Mouse (Mus musculus) monocyte, adult 2 months (primary cell): ENCODE results near the gene Prp2.
"Not testable (repeated sequence)": the region's sequence is repeated elsewhere in the genome, so short reads cannot be mapped to it uniquely, and the experiment has no call there.

ENCODE experiments used
- DNase-seq, 2 experiments: peaks; one replicate each; pipeline ENCODE4 v3.0.0; 2022; ENCODE audit warnings: low spot score in 2 of 2, low read depth in 1 of 2

Prp2 gene

DNA sequence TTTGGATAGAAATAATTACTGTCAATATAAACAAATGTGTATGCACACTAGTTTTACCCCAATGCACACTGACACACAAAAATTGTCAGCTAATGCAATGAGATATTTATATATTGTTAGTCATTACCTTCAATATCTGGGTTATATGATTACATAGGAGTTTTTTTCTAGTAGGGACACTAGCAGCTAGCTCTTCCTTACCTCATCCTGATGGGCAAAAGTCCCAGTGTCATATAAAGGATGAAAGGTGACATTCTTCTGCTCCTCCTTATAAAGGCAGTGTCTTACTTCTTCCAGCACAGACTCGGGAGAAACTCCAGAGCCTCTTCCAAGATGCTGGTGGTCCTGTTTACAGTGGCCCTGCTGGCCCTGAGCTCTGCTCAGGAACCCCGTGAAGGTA, at the start of gene Prp2:
TSS of gene Prp2 (plus strand) at position 301 of the 400 bp plus-strand sequence.
- not testable (repeated sequence) for DNase-seq

DNA sequence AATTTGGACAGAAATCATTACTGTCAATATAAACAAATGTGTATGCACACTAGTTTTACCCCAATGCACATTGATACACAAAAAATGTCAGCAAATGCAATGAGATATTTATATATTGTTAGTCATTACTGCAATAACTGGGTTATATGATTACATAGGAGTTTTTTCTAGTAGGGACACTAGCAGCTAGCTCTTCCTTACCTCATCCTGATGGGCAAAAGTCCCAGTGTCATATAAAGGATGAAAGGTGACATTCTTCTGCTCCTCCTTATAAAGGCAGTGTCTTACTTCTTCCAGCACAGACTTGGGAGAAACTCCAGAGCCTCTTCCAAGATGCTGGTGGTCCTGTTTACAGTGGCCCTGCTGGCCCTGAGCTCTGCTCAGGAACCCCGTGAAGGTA, 26.2 kb upstream of the Prp2 start, which contains the start of gene Prh1:
TSS of gene Prh1 (plus strand) at position 301 of the 400 bp plus-strand sequence.
- DNase-seq = not testable (repeated sequence)

DNA sequence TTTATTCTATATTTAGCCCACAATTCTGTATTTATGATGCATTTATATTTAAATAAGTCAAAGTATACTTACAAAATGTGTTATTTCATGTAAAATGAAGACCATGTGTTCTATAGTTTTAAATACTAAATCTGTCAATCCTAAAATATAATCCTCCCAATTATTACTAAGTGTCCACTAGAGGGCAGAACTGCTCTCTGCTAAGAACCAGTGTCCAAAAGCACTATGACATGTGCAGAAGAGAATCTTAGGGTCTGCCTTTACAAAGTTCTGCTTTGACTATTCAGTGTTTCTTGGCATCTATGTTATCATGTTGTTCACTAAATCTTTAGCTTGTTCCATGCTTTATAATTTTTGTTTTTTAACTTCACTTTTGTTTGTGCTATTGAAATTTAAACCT, 53.7 kb downstream of the Prp2 start:
- no peak for DNase-seq
